Mouse (Mus musculus) thymus, adult 2 months (tissue): ENCODE data around the gene Lgals4. TPM values are rescaled to one million over a fixed set of nuclear protein-coding genes. Genes with fewer than 3 reads are reported as not detected.
A peak's percentile ranks its signal among the peaks of the same experiment; 100 is the strongest.

Source experiments
- DNase-seq: peaks from one replicate; pipeline ENCODE4 v3.0.0; 2021
- H3K27ac ChIP-seq: fragments of 200-500 bp; 2 replicates; pipeline ENCODE4 v1.5.1; 2012; ENCODE audit warnings: low read length, control low read depth; ENCODE audit not compliant: control insufficient read depth, insufficient read depth
- H3K27me3 ChIP-seq: fragments of 200-500 bp; 2 replicates; pipeline ENCODE4 v1.6.1; 2012; ENCODE audit warnings: mild to moderate bottlenecking, low read length, moderate library complexity, mixed read lengths; ENCODE audit not compliant: control insufficient read depth, insufficient read depth
- H3K36me3 ChIP-seq: fragments of 200-500 bp; 2 replicates; pipeline ENCODE4 v1.6.1; 2012; ENCODE audit warnings: mild to moderate bottlenecking, low read length, moderate library complexity; ENCODE audit not compliant: control insufficient read depth, insufficient read depth
- H3K4me1 ChIP-seq: fragments of 200-500 bp; replicated peaks from 2 replicates; pipeline ENCODE4 v1.6.1; 2012; ENCODE audit warnings: low read length; ENCODE audit not compliant: control insufficient read depth, insufficient read depth
- H3K4me3 ChIP-seq: fragments of 200-500 bp; 2 replicates; pipeline ENCODE4 v1.5.1; 2012; ENCODE audit warnings: mild to moderate bottlenecking, low read length, control low read depth, moderate library complexity; ENCODE audit not compliant: control insufficient read depth, insufficient read depth
- CTCF ChIP-seq: fragments of 200-500 bp; IDR thresholded peaks from 2 replicates; pipeline ENCODE4 v1.5.1; 2012; ENCODE audit warnings: mild to moderate bottlenecking, control low read depth, low read length, moderate library complexity, borderline replicate concordance; ENCODE audit not compliant: control insufficient read depth, poor library complexity, insufficient read depth; ENCODE audit errors: extremely low read depth
- POLR2A ChIP-seq: fragments of 200-500 bp; IDR thresholded peaks from 2 replicates; pipeline ENCODE4 v1.6.1; 2012; ENCODE audit warnings: mild to moderate bottlenecking, low read length, control low read depth, moderate library complexity; ENCODE audit not compliant: control insufficient read depth, poor library complexity, insufficient read depth; ENCODE audit errors: extremely low read depth
- WGBS: fragments of 180-500 bp; shearing (Covaris S2); methylation state at CpG from one replicate; pipeline ENCODE4 v1.1.7; 2018; 5-methylcytosine and 5-hydroxymethylcytosine counted together
- polyA plus RNA-seq: library from polyadenylated mRNA; depleted of rRNA; stranded (reverse); fragments of >200 nt; gene quantifications from 2 replicates; pipeline ENCODE4 v1.2.3, GENCODE M21; 2012

Gene Lgals4
- polyA plus RNA-seq, 1 experiment: 29.7 TPM

DNA sequence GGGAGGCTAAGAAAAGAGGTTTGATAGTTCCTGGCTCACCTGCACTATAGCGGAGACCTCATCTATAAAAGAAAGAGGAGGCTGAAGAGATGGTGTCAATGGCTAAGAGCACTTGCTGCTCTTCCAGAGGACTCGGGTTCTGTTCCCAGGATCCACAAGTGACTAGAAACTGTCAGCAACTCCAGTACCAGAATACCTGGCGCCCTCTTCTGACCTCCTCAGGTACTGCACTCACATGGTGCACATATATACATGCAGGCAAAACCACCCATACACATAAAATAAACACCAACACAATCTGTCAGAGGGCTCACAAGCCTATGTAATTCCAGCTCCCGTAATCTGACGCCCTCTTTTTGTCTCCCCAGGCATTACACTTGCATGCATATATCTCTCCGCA, 27.2 kb downstream of the Lgals4 start:
- 98% methylated on average over 6 of the region's 6 CpGs for WGBS
- TF ChIP-seq CTCF: no peak
- TF ChIP-seq POLR2A: no peak
- H3K4me1 ChIP-seq: peaks cover 21% of the 10 kb centered on the region
- no peak overlapping the region for H3K4me3 ChIP-seq
- H3K27me3 ChIP-seq: no peaks in the 10 kb centered on the region
- DNase-seq: no peak
- H3K36me3 ChIP-seq: no peaks in the 10 kb centered on the region
- no peak overlapping the region for H3K27ac ChIP-seq

DNA sequence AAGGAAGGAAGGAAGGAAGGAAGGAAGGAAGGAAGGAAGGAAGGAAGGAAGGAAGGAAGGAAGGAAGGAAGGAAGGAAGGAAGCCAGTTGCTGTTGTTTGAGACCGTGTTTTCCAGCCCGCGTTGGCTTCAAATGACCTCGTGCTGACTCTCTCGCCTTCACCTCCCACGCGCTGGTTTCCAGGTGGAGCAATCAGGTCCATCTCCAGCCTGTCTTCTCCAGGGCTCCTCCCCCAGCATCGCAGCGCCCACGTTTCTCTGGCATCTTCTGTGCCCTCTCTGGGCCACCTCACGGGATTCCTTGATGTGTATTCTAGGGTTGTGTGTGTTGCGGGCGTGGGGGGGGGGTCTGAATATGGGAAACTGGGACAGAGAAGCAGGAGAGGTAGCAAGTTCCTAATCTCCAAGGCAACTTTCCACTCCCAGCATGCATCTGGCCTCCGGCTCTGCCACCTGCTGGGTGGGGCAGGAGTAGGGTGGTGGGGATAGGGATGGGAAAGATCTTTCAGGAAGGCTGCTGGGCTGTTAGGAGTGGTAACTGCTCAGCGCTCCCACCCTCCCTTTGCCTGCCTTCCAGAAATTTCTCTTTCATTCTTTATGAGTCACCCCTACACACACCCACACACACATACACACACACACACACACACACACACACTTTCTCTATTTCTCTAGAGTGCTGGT, 29.3 kb downstream of the Lgals4 start:
- Histone ChIP-seq H3K27me3 (no peaks in the 10 kb centered on the region), H3K4me3 (no peak overlapping the region), H3K4me1 (peaks cover 37% of the 10 kb centered on the region), H3K36me3 (no peaks in the 10 kb centered on the region), H3K27ac (no peak overlapping the region)
- TF ChIP-seq CTCF (no peak), POLR2A (no peak)
- 91% methylated on average over 15 of the region's 15 CpGs for WGBS
- no peak for DNase-seq

DNA sequence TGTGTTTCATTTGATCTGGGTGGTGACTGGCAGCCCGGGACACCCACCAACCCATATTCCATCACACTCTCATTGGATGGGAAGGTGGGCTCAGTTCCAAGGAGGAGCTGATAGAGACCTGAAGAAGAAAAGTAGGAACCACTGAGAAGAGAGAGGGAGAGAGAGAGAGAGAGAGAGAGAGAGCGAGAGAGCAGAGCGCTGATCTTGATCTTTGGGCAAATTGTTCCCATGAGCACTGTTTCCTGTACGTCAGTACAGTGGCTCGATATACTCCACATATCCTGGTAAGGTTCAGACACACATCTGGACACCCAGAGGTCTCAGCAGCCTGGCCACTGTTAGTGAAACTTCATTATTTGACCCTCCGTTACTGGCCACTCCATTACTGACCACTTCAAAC, 29.9 kb downstream of the Lgals4 start, which contains the start of gene Lgals7:
Gene Lgals7 (plus strand): TSS at position 314 of the 400 bp plus-strand sequence.
- no peak for TF ChIP-seq POLR2A
- no peak for TF ChIP-seq CTCF
- H3K27ac ChIP-seq: no peak within 1 kb of the TSS
- no peak for DNase-seq
- H3K4me3 ChIP-seq: no peak within 1 kb of the TSS
- H3K27me3 ChIP-seq: no peaks in the 10 kb centered on the region
- 82% methylated on average over 6 of the region's 6 CpGs for WGBS
- H3K4me1 ChIP-seq: peaks cover 37% of the 10 kb centered on the region
- H3K36me3 ChIP-seq: no peaks in the 10 kb centered on the region

GRCm38 (mm10) chr7:28864288-28864750, 30.7 kb downstream of the Lgals4 start:
- WGBS: 87% methylated on average over 9 of the region's 9 CpGs
- no peak for TF ChIP-seq CTCF
- TF ChIP-seq POLR2A: no peak
- no peak for DNase-seq

DNA sequence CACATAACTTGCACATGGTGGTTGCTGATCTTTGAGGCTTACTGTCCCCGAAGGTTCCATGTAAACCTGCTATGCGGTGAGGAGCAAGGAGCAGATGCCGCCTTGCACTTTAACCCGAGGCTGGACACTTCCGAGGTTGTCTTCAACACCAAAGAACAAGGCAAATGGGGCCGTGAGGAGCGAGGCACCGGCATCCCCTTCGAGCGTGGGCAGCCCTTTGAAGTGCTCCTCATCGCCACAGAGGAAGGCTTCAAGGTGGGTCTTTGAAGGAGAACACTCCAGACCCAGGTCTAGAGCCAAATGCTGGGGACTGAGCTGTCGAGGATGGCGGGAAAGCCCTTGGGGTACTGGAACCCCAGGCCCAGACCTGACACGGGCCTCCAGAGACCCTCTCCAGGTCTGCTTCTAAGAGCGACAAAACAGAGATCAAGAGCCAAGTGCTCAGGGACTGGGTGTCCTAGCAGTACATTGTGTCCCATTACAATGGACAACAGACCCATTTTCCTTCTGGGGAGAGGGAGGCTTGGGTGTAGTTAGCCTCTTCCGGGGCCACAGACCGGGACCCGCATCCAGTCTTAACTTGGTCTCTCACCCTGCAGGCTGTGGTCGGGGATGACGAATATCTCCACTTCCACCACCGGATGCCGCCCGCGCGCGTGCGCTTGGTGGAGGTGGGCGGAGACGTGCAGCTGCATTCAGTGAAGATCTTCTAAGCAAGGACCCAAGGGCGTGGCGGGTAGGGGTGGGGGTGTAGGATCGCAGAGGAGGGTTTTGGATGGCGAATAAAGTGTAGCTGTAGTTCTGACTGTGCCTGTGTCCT, 32.0 kb downstream of the Lgals4 start:
- WGBS: 18% methylated on average over 33 of the region's 33 CpGs
- peaks cover 37% of the 10 kb centered on the region for H3K4me1 ChIP-seq
- no peaks in the 10 kb centered on the region for H3K27me3 ChIP-seq
- H3K27ac ChIP-seq: peak overlapping the region; percentile 89
- DNase-seq: peak; percentile 99
- peak overlapping the region; percentile 30 for H3K4me3 ChIP-seq
- TF ChIP-seq POLR2A (peak; percentile 89), CTCF (peak; percentile 72; the same call in 1 of the 2 replicates)
- no peaks in the 10 kb centered on the region for H3K36me3 ChIP-seq

More at GRCm38 (mm10) chr7:28864288-28864750, 30.7 kb downstream of the Lgals4 start:
- no peak overlapping the region for H3K27ac ChIP-seq
- H3K4me1 ChIP-seq: peaks cover 37% of the 10 kb centered on the region
- no peaks in the 10 kb centered on the region for H3K36me3 ChIP-seq
- no peaks in the 10 kb centered on the region for H3K27me3 ChIP-seq
- no peak overlapping the region for H3K4me3 ChIP-seq

GRCm38 (mm10) chr7:28866769-28867507, 33.3 kb downstream of the Lgals4 start:
- Histone ChIP-seq H3K36me3 (no peaks in the 10 kb centered on the region), H3K4me1 (peaks cover 37% of the 10 kb centered on the region), H3K4me3 (no peak overlapping the region), H3K27me3 (no peaks in the 10 kb centered on the region), H3K27ac (peak overlapping the region; percentile 89)
- no peak for DNase-seq
- TF ChIP-seq POLR2A (no peak), CTCF (no peak)
- WGBS: 95% methylated on average over 28 of the region's 28 CpGs
